Mouse (Mus musculus): ENCODE measurements at regions not wholly inside any gene's neighbourhood (a gene's known extent, or its start where the extent isn't known, plus 50 kb on each side); places are given as distances from the start of the nearest gene placed in this dataset.

GRCm38 (mm10) chr3:120468887-120469286 lies 684.6 kb upstream of the Ptbp2 start:
- ATAC-seq (ENCODE audit: low FRiP score) (no peak), DNase-seq (ENCODE audit: low spot score, missing footprints) (no peak)
- H3K9ac ChIP-seq (ENCODE audit: low read length), result no peak overlapping the region
- no peaks in the 10 kb centered on the region for H3K36me3 ChIP-seq (ENCODE audit: control insufficient read depth, insufficient read depth, low read length)
- H3K27me3 ChIP-seq (ENCODE audit: control insufficient read depth, insufficient read depth, low read length), result no peaks in the 10 kb centered on the region
- H3K4me2 ChIP-seq, result no peak overlapping the region
- H3K9me3 ChIP-seq (ENCODE audit: control insufficient read depth, low read length), result no peaks in the 10 kb centered on the region
- H3K4me3 ChIP-seq (ENCODE audit: low read depth, low read length), result no peak overlapping the region
- no peak overlapping the region for H3K27ac ChIP-seq (ENCODE audit: low read depth, low read length)
- WGBS, result 88% methylated on average over 2 of the region's 2 CpGs
- peaks cover 12% of the 10 kb centered on the region; the same call in 1 of the 2 replicates for H3K4me1 ChIP-seq (ENCODE audit: control insufficient read depth, insufficient read depth, low read length)

- H3K36me3 ChIP-seq (ENCODE audit: control insufficient read depth, insufficient read depth, low read length), result no peaks in the 10 kb centered on the region
- no peaks in the 10 kb centered on the region for H3K27me3 ChIP-seq (ENCODE audit: control insufficient read depth, insufficient read depth, low read length)
- no peak for ATAC-seq (ENCODE audit: low FRiP score)
- H3K4me1 ChIP-seq (ENCODE audit: control insufficient read depth, insufficient read depth, low read length), result no peaks in the 10 kb centered on the region
- no peak for DNase-seq (ENCODE audit: low spot score, missing footprints)
- no peak overlapping the region for H3K4me2 ChIP-seq
- H3K27ac ChIP-seq (ENCODE audit: low read depth, low read length), result no peak overlapping the region
- H3K9me3 ChIP-seq (ENCODE audit: control insufficient read depth, low read length), result no peaks in the 10 kb centered on the region
- H3K4me3 ChIP-seq (ENCODE audit: low read depth, low read length), result no peak overlapping the region
- no peak overlapping the region for H3K9ac ChIP-seq (ENCODE audit: low read length)
Measured at GRCm38 (mm10) chr3:120460717-120461116, 676.5 kb upstream of the Ptbp2 start.

GRCm38 (mm10) chr3:120457912-120458311 lies 673.6 kb upstream of the Ptbp2 start:
- Histone ChIP-seq H3K4me2 (no peak overlapping the region), H3K4me3 (ENCODE audit: low read depth, low read length) (no peak overlapping the region), H3K9me3 (ENCODE audit: control insufficient read depth, low read length) (no peaks in the 10 kb centered on the region), H3K27me3 (ENCODE audit: control insufficient read depth, insufficient read depth, low read length) (no peaks in the 10 kb centered on the region), H3K27ac (ENCODE audit: low read depth, low read length) (no peak overlapping the region), H3K4me1 (ENCODE audit: control insufficient read depth, insufficient read depth, low read length) (no peaks in the 10 kb centered on the region), H3K9ac (ENCODE audit: low read length) (no peak overlapping the region), H3K36me3 (ENCODE audit: control insufficient read depth, insufficient read depth, low read length) (no peaks in the 10 kb centered on the region)
- no peak for ATAC-seq (ENCODE audit: low FRiP score)
- no peak for DNase-seq (ENCODE audit: low spot score, missing footprints)
- 92% methylated on average over 7 of the region's 7 CpGs for WGBS

GRCm38 (mm10) chr3:120441127-120441526 lies 656.9 kb upstream of the Ptbp2 start:
- no peak overlapping the region for H3K27ac ChIP-seq (ENCODE audit: low read depth, low read length)
- WGBS, result 85% methylated on average over 4 of the region's 4 CpGs
- no peak for DNase-seq (ENCODE audit: low spot score, missing footprints)
- H3K27me3 ChIP-seq (ENCODE audit: control insufficient read depth, insufficient read depth, low read length), result no peaks in the 10 kb centered on the region
- ATAC-seq (ENCODE audit: low FRiP score), result no peak
- H3K9me3 ChIP-seq (ENCODE audit: control insufficient read depth, low read length), result no peaks in the 10 kb centered on the region
- H3K9ac ChIP-seq (ENCODE audit: low read length), result no peak overlapping the region
- no peaks in the 10 kb centered on the region for H3K4me1 ChIP-seq (ENCODE audit: control insufficient read depth, insufficient read depth, low read length)
- no peak overlapping the region for H3K4me2 ChIP-seq
- no peaks in the 10 kb centered on the region for H3K36me3 ChIP-seq (ENCODE audit: control insufficient read depth, insufficient read depth, low read length)
- no peak overlapping the region for H3K4me3 ChIP-seq (ENCODE audit: low read depth, low read length)

GRCm38 (mm10) chr3:120430285-120430684 lies 646.0 kb upstream of the Ptbp2 start:
- no peak for ATAC-seq (ENCODE audit: low FRiP score)

GRCm38 (mm10) chr3:120416634-120417033 lies 632.4 kb upstream of the Ptbp2 start:
- WGBS, result 86% methylated on average over 3 of the region's 3 CpGs
- no peaks in the 10 kb centered on the region for H3K4me1 ChIP-seq (ENCODE audit: control insufficient read depth, insufficient read depth, low read length)
- no peaks in the 10 kb centered on the region for H3K36me3 ChIP-seq (ENCODE audit: control insufficient read depth, insufficient read depth, low read length)
- ATAC-seq (ENCODE audit: low FRiP score), result no peak
- no peak overlapping the region for H3K4me2 ChIP-seq
- H3K9me3 ChIP-seq (ENCODE audit: control insufficient read depth, low read length), result no peaks in the 10 kb centered on the region
- H3K4me3 ChIP-seq (ENCODE audit: low read depth, low read length), result no peak overlapping the region
- H3K27ac ChIP-seq (ENCODE audit: low read depth, low read length), result no peak overlapping the region
- no peaks in the 10 kb centered on the region for H3K27me3 ChIP-seq (ENCODE audit: control insufficient read depth, insufficient read depth, low read length)
- DNase-seq (ENCODE audit: low spot score, missing footprints), result no peak
- H3K9ac ChIP-seq (ENCODE audit: low read length), result no peak overlapping the region

More at GRCm38 (mm10) chr3:120430285-120430684, 646.0 kb upstream of the Ptbp2 start:
- WGBS, result 87% methylated on average over 2 of the region's 2 CpGs
- no peak overlapping the region for H3K27ac ChIP-seq (ENCODE audit: low read depth, low read length)
- H3K4me1 ChIP-seq (ENCODE audit: control insufficient read depth, insufficient read depth, low read length), result no peaks in the 10 kb centered on the region
- H3K9ac ChIP-seq (ENCODE audit: low read length), result no peak overlapping the region
- no peak overlapping the region for H3K4me3 ChIP-seq (ENCODE audit: low read depth, low read length)
- no peaks in the 10 kb centered on the region for H3K27me3 ChIP-seq (ENCODE audit: control insufficient read depth, insufficient read depth, low read length)
- H3K36me3 ChIP-seq (ENCODE audit: control insufficient read depth, insufficient read depth, low read length), result no peaks in the 10 kb centered on the region
- DNase-seq (ENCODE audit: low spot score, missing footprints), result no peak
- no peak overlapping the region for H3K4me2 ChIP-seq
- no peaks in the 10 kb centered on the region for H3K9me3 ChIP-seq (ENCODE audit: control insufficient read depth, low read length)

- 42% methylated on average over 6 of the region's 6 CpGs for WGBS
Measured at GRCm38 (mm10) chr3:120375688-120376289, 591.5 kb upstream of the Ptbp2 start.

GRCm38 (mm10) chr3:120342747-120343377 lies 558.6 kb upstream of the Ptbp2 start:
- Histone ChIP-seq H3K4me2 (no peak overlapping the region), H3K9me3 (ENCODE audit: control insufficient read depth, low read length) (no peaks in the 10 kb centered on the region), H3K27ac (ENCODE audit: low read depth, low read length) (no peak overlapping the region), H3K36me3 (ENCODE audit: control insufficient read depth, insufficient read depth, low read length) (no peaks in the 10 kb centered on the region), H3K4me1 (ENCODE audit: control insufficient read depth, insufficient read depth, low read length) (no peaks in the 10 kb centered on the region), H3K9ac (ENCODE audit: low read length) (no peak overlapping the region), H3K27me3 (ENCODE audit: control insufficient read depth, insufficient read depth, low read length) (no peaks in the 10 kb centered on the region), H3K4me3 (ENCODE audit: low read depth, low read length) (no peak overlapping the region)
- ATAC-seq (ENCODE audit: low FRiP score) (peak; percentile 27; the same call in 1 of the 2 replicates), DNase-seq (ENCODE audit: low spot score, missing footprints) (no peak)
- 84% methylated on average over 4 of the region's 4 CpGs for WGBS

More at GRCm38 (mm10) chr3:120375688-120376289, 591.5 kb upstream of the Ptbp2 start:
- H3K36me3 ChIP-seq (ENCODE audit: control insufficient read depth, insufficient read depth, low read length), result no peaks in the 10 kb centered on the region
- H3K4me3 ChIP-seq (ENCODE audit: low read depth, low read length), result no peak overlapping the region
- H3K27me3 ChIP-seq (ENCODE audit: control insufficient read depth, insufficient read depth, low read length), result no peaks in the 10 kb centered on the region
- ATAC-seq (ENCODE audit: low FRiP score) (no peak), DNase-seq (ENCODE audit: low spot score, missing footprints) (no peak)
- no peaks in the 10 kb centered on the region for H3K9me3 ChIP-seq (ENCODE audit: control insufficient read depth, low read length)
- no peak overlapping the region for H3K27ac ChIP-seq (ENCODE audit: low read depth, low read length)
- no peak overlapping the region for H3K4me2 ChIP-seq
- no peaks in the 10 kb centered on the region for H3K4me1 ChIP-seq (ENCODE audit: control insufficient read depth, insufficient read depth, low read length)
- H3K9ac ChIP-seq (ENCODE audit: low read length), result no peak overlapping the region

GRCm38 (mm10) chr3:120341882-120342281 lies 557.6 kb upstream of the Ptbp2 start:
- H3K4me2 ChIP-seq, result no peak overlapping the region
- H3K9ac ChIP-seq (ENCODE audit: low read length), result no peak overlapping the region
- H3K4me3 ChIP-seq (ENCODE audit: low read depth, low read length), result no peak overlapping the region
- H3K27me3 ChIP-seq (ENCODE audit: control insufficient read depth, insufficient read depth, low read length), result no peaks in the 10 kb centered on the region
- peak overlapping the region; percentile 14; the same call in 1 of the 2 replicates for H3K27ac ChIP-seq (ENCODE audit: low read depth, low read length)
- ATAC-seq (ENCODE audit: low FRiP score), result no peak
- no peak for DNase-seq (ENCODE audit: low spot score, missing footprints)
- WGBS, result 61% methylated on average over 2 of the region's 2 CpGs
- no peaks in the 10 kb centered on the region for H3K4me1 ChIP-seq (ENCODE audit: control insufficient read depth, insufficient read depth, low read length)
- no peaks in the 10 kb centered on the region for H3K9me3 ChIP-seq (ENCODE audit: control insufficient read depth, low read length)
- H3K36me3 ChIP-seq (ENCODE audit: control insufficient read depth, insufficient read depth, low read length), result no peaks in the 10 kb centered on the region
